Mouse (Mus musculus): Measurements from ENCODE around the gene Spata6.

DNA sequence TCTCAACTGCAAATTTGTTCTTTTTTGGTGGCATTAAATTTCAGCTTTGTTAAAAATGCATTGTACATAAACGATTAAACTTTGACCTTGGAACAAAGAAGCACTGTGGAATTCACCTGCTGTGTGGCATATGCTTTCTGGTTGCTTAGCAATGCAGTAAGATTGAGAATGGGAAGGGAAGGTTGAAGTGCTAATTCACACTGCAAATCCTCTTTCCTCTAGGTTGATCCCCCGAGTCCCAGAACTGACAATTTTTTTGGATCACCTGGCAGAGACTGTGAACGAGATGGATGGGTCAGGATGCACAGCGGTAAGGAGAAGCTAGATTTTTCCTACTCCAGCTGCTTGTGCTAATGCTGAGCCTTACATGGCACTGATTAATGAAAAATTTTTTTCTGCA lies 60.7 kb downstream of the Spata6 start:
- no peak for TF ChIP-seq CTCF (IDR thresholded peaks at IDR 0.05; ENCODE audit: low read depth)
- no peak for TF ChIP-seq EP300 (IDR thresholded peaks at IDR 0.05; ENCODE audit: low read depth)
